Mouse (Mus musculus) spleen, embryonic (tissue): ENCODE results near the gene Ap3s2.

Source experiments
- CTCF ChIA-PET: fragments of 350-600 bp; sonication (Branson Sonifier 250); formaldehyde crosslinking; loops from one replicate; lab custom pipeline; 2022; lab: Charles Lee

The Ap3s2 gene

DNA sequence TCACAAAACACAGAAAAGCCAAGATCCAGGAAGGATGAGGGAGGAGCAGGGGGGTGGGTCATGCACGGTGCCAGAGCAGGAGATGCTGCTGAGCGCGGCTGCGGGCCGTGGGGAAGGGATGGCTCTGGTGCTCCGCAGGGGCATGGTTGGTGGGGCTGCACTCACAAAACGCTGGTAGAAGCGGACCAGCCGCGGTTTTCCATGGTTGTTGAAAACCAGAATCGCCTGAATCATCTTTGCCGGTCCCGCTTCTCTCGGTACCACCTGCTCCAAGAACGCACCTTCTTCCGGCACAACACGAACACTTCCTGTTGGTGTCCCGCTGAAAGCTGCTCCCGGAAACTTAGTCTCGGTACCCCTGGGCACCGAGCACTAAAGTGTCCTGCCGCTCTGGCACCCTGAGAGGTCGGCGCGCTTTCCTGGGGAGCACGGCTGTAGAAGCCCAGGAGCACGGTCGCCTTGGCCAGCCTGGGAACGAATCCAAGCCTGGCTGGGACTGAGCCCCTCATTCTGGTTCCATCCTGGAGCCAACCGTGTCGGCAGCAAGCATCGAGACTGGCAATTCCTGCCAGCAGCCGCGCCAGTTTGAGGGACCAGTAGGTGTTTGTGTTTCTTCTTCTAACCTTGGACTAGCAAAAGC lies at the start of gene Ap3s2:
Ap3s2 (minus strand) TSS at position 306 of the 640 bp plus-strand sequence.
- CTCF ChIA-PET = interaction anchor here (0.6 to 0.7 kb wide), 2 partner anchors 101 to 444 kb away, joined by 3 read pairs; no protein-coding TSS in a partner anchor

DNA sequence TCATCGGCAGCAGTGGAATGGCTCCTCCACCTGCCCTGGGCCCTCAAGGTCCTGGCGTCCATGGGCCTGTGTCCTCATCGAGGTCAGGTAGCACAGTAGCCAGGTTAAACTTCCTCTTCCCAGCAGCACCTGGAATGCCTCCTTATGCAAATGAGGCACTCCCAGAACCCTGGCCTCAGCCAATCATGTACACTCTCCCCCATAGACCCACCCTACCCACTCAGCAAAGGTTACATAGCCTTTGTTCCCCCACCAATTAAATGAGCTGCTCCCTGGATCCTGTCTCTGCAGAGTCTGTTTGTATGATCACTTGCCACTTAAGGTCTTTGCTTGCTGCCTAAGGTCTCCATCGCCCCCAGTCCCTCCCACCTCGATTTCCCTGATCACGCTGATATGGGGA lies 47.9 kb upstream of the Ap3s2 start:
- CTCF ChIA-PET = no interaction called here

DNA sequence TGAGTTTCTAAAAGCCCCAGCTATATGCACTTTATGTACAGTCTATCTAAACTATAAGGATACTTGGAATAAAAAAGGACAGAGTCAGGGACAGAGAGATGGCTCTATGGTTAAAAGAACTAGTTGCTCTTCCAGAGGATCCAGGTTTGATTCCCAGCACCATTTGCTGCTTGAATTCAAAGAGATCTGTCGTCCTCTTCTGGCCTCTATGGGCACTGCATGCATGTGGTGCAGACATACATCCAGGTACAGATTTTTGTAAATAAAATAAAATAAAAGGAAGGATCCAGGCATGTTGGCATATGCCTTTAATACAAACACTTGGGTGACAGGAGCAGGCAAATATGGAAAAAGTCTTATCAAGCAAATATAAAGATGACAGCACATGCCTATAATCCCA lies 41.2 kb upstream of the Ap3s2 start:
- CTCF ChIA-PET = interaction anchor here (0.6 kb wide), 1 partner anchor 19 kb away, joined by 8 read pairs; no protein-coding TSS in a partner anchor

DNA sequence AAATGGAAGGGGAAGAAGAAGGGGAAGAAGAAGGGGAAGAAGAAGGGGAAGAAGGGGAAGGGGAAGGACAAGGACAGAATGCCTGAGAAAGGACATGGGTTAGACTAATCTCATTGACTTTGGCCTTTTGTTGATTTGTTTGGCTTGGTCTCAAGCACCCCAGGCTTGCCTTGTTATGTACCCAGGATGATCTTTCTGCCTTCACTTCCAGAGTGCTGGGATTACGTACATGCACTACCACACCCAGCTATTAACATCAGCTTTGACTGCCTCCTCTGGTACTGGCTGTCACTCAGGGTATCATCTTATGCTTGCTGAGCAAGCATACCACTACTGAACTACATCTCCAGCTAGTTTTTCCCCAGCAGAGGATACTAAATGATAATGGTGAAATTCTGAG lies 35.7 kb upstream of the Ap3s2 start:
- CTCF ChIA-PET = no interaction called here

DNA sequence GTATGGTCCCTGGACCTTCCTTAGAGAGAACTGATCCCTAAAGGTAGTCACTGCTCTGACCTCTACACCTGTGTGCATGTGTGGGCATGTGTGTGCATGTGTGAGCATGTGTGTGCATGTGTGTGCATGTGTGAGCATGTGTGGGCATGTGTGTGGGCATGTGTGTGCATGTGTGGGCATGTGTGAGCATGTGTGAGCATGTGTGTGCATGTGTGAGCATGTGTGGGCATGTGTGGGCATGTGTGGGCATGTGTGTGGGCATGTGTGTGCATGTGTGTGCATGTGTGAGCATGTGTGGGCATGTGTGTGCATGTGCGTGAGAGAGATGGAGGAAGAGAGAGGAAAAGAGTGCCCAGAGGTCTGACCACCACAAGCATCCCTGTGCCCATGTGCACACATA lies 34.4 kb upstream of the Ap3s2 start:
- CTCF ChIA-PET = no interaction called here

DNA sequence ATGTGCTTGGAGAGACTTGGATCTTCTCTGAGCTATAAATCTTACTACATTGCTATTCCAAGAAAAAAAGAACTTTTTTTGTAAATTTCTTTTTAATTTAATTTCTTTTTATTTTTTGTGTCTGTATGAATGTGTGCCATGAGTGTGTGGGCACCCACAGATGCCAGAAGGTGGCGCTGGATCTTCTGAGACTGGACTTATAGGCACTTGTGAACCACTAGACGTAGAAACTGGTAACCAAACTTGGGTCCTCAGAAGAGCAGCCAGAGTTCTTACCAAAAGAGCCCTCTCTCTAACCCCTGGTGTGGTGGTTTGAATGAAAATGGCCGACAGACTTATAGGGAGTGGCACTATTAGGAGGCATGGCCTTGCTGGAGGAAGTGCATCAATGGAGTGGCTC lies 30.6 kb upstream of the Ap3s2 start:
- CTCF ChIA-PET = no interaction called here

DNA sequence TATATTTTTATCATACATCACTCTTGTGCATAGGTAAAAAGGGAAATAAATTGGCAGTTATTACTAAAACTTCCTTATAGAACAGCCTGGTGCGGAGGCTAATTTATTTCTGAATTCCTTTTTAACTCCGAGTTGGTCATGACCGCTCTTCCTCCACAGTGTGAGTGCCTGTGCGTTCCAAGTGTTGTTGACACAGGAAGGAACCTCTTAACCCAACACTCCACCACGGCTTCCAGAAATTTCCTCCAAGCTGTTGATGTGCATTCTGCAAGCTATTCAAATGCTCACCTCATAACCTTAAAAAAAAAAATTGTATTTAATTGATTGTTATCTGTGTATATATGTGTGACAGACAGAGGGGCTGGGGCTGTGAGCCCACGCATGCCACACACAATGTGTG lies 29.8 kb upstream of the Ap3s2 start:
- CTCF ChIA-PET = no interaction called here

DNA sequence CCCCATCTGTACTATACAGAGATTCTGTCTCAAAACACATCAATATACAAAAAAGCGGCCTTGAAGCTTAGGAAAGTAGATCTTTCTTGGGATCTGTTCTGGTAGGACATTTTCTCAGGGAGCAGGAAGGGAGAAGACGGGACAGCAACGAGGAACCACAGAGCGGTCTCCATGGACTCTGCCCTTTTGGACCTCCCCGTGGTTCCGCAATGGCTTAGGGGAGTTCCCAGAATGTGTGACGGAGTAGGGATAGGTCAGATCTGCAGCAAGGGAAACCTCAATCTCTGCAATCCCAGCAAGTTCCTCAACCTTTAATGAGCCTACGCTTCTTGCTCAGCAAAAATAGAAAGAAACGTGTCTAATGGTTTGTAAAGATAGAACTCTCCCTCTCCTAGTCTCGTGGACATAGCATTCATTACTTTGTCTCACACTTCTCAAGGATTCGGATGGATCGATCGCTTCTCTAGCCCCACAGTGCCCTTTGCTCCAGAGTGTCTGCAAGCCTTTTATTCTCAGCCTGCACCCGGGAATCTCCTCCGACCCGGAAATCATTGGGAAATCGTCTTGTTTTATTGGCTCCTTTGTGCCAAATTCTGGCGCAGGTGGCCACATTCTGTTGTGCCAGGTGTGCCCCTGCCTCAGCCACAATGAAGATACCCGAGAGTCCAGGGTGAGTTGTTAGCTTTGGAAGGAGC lies 15.2 kb upstream of the Ap3s2 start:
- CTCF ChIA-PET = interaction anchor here (0.6 kb wide), 1 partner anchor 1279 kb away, joined by 3 read pairs; no protein-coding TSS in a partner anchor

DNA sequence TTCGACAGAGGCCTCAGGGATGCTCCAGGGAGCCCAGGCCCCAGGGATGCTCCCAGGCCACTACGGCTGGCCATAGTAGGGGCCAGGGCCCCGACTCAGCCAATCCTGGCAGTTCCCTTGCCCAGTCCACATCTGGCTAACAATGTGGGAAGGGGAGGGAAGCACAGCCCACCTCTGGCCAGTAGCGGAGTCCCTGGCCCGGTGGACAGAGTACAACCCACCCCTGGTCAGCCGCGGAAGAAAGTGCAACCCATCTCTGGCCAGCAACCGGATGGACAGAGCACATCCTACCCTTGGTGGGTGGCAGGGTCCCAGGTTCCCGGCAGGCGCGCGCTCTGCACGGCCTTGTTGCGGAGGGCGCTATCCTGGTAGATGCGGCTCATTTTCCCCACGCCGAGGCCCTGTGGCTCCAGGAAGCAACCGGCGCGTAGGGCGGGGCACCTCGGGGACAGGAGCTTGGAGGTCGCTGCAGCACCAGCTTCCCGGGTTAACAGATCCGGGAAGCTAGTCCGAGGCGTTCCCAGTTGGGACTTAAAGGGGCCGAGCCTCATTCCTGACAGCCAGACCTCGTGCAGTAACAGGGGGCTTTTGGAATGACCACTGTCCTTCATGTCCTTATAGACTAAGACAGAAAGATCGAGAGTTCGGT lies 14.5 kb upstream of the Ap3s2 start, which contains the start of gene Arpin:
Arpin (minus strand) TSS at position 498 of the 649 bp plus-strand sequence.
- CTCF ChIA-PET = interaction anchor here (0.6 kb wide), 1 partner anchor 199 kb away, joined by 6 read pairs; no protein-coding TSS in a partner anchor

DNA sequence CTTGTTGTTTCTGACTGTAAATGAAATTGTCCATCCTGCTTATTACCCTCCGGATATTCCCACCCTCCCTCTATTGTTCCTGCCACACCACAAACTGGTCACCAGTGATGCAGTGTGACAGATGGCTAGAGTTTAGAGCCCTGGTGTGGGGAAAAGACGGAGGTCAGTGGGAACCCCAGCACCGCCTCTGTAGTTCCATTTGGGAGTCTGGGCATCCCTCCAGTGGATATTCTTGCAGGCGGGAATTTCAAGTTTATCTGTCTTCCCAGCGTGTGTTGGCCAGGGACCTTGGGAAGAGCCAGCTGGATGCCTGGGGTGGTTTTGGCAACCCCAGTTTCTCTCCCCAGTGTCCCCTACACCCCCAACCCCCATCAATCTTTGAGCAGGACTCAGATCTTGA lies 14.0 kb upstream of the Ap3s2 start:
- CTCF ChIA-PET = interaction anchor here (0.6 kb wide), 1 partner anchor 199 kb away, joined by 6 read pairs; no protein-coding TSS in a partner anchor

DNA sequence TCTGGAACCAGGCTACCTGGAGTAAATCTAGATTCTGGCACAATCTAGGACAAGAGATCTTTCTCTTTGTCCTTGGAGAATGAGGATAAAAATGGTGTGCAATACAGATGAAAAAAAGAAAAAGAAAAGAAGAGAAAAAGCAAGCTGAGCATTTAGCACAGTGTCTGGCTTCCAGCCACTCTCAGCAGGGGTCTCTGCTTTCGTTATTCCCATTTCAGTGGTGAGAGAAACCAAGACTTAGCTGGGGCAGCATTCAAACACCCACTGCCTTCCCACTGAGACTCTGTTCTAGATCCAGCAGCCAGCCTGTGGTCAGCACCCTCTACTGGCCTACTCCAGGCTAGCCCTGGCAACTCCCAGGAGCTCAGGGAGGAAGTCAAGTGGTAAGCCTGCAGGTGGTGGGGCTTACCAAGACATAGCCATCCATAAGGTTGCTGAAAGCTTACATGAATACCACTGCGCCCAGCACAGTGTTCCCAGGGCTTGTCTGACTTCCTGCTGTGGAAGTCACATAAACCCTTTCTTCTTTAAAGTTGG lies 8.1 kb upstream of the Ap3s2 start:
- CTCF ChIA-PET = no interaction called here

DNA sequence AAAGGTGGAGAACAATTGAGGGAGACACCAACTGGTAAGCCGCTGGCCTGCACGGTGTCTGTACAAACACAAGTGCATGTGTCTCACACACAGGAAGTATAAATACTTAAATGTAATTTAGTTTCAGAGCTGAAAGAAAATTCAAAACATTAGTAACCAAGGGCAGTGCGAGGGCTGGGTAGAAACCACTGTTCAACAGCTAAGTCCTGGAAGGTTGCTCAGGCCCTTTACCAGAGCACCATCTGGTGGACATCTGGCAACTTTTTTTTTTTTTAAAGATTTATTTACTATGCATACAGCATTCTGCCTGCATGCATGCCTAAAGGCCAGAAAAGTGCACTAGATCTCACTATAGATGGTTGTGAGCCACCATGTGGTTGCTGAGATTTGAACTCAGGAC lies 5.9 kb downstream of the Ap3s2 start:
- CTCF ChIA-PET = no interaction called here

DNA sequence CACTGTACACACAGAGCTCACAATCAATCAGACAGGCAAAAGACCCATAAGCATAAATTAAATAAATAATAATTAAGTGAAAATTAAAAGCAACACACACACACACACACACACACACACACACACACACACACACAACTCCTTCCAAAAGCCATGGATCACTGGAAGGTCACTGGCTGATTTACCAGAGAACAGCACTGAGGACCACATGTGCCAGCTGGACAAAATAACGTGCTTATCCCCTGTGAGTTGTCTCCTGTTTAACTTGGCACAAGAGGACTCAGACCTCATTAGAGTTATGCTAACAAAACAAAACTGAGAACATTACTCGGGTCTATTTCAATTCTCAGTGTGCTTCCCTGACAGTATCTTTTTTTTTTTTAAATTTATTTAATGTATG lies 13.1 kb downstream of the Ap3s2 start:
- CTCF ChIA-PET = no interaction called here

DNA sequence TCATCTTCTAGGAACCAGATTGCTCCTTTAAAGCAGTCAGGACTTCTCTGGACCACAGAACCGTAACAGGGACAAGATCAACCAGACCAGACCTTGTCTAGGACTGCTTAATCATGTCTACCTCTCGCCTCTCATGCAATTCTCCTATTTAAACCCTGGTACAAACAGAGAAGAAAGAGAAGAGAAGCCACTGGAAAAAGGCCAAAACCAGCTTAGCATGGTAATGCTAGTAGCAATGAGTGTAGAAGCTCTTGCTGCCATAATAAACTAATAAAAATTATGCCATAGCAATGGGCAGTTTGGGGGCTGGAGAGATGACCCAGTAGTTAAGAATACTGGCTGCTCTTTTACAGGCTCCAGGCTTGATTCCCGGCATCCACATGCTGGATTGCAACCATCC lies 13.5 kb downstream of the Ap3s2 start:
- CTCF ChIA-PET = no interaction called here

DNA sequence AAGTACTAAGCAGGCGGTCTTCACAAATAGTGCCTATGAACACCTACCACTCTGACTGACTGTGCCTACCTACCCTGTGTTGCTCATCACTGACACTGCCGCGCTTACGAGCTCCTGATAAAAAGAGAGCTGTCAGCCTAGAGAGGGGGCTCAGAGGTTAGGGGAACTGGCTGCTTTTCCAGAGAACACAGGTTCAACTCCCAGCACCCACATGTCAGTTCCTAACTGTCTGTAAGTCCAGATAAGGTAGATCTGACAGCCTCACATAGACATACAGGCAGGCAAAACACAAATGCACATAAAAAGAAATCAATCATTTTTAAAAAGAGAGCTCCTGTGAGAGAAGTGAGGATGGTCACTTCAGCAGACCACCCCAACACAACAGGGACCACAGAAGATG lies 15.3 kb downstream of the Ap3s2 start:
- CTCF ChIA-PET = no interaction called here

DNA sequence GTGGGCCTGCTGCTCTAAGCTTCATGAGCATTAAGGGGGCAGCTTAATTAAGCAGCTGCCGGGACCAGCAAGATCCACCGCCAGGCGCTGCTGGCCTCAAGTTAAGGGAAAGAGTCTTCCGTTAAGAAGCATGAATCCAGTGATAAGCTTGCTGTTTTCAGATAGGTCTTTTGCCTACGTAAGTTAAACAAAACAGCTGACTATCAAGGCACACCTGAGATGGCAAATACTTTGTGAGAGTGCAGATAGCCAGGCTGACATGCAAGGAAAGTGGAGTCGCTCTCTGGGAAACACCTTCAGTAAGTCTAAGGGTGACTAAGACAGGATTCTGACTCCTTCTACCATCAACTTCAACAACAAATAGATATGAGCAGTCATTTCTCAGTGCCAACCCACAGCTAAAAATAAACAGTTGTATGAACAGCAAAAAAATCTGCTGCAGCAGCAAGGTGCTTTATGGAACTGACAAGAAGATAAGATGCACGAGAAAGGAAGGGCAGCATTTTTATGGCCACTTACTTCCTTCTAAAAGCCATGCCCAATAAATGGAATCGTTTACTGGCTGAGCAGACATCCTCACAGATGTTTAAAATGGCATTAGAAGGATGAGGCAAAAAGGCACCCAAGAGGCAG lies 17.2 kb downstream of the Ap3s2 start:
- CTCF ChIA-PET = no interaction called here

DNA sequence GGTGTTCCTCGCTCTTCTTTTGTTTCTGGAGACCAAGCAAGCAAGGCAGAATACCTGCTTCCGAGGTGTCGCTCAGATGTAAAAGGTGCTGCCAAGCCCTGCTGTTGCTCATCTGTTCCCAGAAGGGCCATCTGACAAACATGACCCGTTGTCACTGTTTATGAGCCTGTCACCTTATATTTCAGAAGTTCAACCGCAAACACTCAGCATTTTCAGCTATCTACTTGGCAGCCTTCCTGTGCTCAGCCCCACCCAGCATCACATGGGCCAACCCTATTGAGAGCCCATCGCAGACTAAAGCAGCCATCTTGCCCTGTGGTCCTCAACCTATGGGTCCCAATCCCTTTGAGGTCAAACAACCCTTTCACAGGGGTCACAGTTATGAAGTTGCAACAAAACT lies 19.7 kb downstream of the Ap3s2 start:
- CTCF ChIA-PET = no interaction called here

DNA sequence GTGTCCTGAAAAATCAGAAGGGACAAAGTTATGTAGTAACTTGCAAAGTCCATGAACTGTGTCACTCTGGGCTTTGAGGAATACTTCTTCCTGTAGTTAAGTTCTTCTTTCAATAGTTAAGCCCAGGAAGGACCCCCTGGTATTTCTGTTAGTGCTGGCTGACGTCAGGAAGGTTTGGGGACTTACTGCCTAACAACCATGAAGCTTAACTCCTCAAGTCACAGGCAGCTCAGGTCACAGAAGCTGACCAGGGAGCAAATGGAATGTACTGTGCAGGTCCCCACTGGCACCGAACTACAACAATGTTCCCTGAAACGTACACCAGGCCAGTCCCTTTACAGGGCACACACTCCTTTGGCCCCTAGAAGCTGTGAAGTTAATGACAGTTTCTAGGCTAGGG lies 25.2 kb downstream of the Ap3s2 start:
- CTCF ChIA-PET = no interaction called here

DNA sequence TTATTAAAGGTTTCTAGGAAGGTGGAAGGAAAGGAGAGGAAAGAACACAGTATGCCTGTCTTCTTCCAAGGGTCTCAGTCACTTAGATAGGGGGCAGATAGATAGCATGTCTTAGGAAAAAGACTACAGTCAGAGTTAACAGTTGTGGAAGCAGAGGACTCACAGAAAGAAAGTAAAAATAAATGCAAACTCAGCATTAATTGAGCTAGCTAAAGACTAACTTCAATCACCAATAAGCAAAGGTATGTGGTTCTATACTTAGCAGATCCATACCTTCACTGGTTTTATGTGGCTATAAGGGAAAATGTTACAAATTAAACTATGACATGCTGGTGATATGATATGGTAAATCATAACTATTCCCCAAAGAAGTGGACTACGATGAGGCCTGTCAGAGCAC lies 25.7 kb downstream of the Ap3s2 start:
- CTCF ChIA-PET = no interaction called here

DNA sequence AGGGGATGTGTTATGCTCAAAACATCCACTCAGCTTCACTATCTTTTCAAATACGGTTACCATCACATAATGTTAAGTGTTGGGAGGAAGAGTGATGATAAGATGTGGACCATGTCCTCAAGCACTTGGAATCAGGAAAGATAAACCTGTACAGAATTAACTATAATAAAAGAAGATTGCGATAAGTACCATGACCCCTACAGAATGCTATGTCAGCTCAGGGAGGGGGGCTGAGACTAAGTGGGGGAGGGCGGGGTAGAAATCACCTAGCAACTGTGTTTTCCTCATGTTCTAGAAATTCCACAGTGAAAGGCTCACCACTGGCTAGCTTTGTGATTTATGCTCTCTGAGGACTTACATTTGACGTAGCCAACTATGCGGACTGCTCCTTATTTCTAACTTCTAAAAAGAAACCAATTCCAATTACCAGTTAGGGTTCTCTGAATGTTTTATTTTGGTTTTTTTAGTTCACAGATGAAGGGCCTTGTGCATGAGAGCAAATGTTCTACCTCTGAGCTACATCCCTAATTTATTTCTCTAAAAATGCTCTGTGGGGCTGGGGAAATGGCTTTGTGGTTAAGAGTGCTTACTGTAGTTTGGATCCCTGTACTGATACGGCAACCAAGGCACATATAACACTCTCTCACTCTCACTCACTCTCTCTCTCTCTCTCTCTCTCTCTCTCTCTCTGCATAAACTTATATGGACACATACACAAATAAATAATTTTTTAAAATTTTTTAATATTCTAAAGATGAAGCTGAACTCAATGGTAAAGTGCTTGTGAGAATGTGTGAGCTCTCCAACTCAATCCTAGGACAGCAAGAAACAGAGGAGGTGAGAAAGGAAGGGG lies 27.6 kb downstream of the Ap3s2 start:
- CTCF ChIA-PET = interaction anchor here (0.6 kb wide), 1 partner anchor 472 kb away, joined by 5 read pairs; no protein-coding TSS in a partner anchor
